Mouse (Mus musculus) intestine, postnatal 0 days (tissue): Measurements from ENCODE around the gene Vmn2r96. TPM values are rescaled to one million over a fixed set of nuclear protein-coding genes. Genes with fewer than 3 reads are reported as not detected.
"Not testable (repeated sequence)": the region's sequence is repeated elsewhere in the genome, so short reads cannot be mapped to it uniquely, and the experiment has no call there.

Source experiments
- ATAC-seq: fragments of 200-750 bp; cut with Nextera tagmentation; 2 replicates; pipeline ENCODE4 v1.8.0; 2017; ENCODE audit warnings: mild to moderate bottlenecking, moderate TSS enrichment, moderate library complexity
- H3K27ac ChIP-seq: fragments of 300-500 bp; sonication (generic); 2 replicates; pipeline ENCODE4 v1.5.1; 2014; ENCODE audit warnings: mild to moderate bottlenecking, low read depth, low read length, moderate library complexity
- H3K27me3 ChIP-seq: fragments of 300-500 bp; sonication (generic); replicated peaks from 2 replicates; pipeline ENCODE4 v1.6.1; 2014; ENCODE audit warnings: low read length, mixed read lengths; ENCODE audit not compliant: control insufficient read depth, insufficient read depth
- H3K36me3 ChIP-seq: fragments of 300-500 bp; sonication (generic); 2 replicates; pipeline ENCODE4 v1.6.1; 2014; ENCODE audit warnings: mild to moderate bottlenecking, moderate library complexity; ENCODE audit not compliant: control insufficient read depth, insufficient read depth
- H3K4me1 ChIP-seq: fragments of 300-500 bp; sonication (generic); replicated peaks from 2 replicates; pipeline ENCODE4 v1.6.1; 2014; ENCODE audit warnings: antibody characterized with exemption, low read length, mixed read lengths; ENCODE audit not compliant: control insufficient read depth, insufficient read depth
- H3K4me2 ChIP-seq: fragments of 300-500 bp; sonication (generic); replicated peaks from 2 replicates; pipeline ENCODE4 v1.6.1; 2014; ENCODE audit warnings: low read depth, mild to moderate bottlenecking, moderate library complexity
- H3K4me3 ChIP-seq: fragments of 300-500 bp; sonication (generic); 2 replicates; pipeline ENCODE4 v1.5.1; 2014; ENCODE audit warnings: low read depth, low read length
- H3K9ac ChIP-seq: fragments of 300-500 bp; sonication (generic); 2 replicates; pipeline ENCODE4 v1.6.1; 2014; ENCODE audit warnings: mild to moderate bottlenecking, low read depth, low read length
- H3K9me3 ChIP-seq: fragments of 300-500 bp; sonication (generic); 2 replicates; pipeline ENCODE4 v1.6.1; 2016; ENCODE audit warnings: mixed run types; ENCODE audit not compliant: control insufficient read depth
- CTCF ChIP-seq: sonication (generic); IDR thresholded peaks from 2 replicates; pipeline ENCODE4 v1.5.1; 2016; ENCODE audit warnings: low read depth, mild to moderate bottlenecking, control low read depth, antibody characterized with exemption, moderate library complexity
- WGBS: fragments of 180-500 bp; shearing (Covaris S2); extraction: QIAGEN DNeasy Blood & Tissue Kit; methylation state at CpG from one replicate; pipeline ENCODE4 v1.1.7; 2014; 5-methylcytosine and 5-hydroxymethylcytosine counted together
- polyA plus RNA-seq: library from polyadenylated mRNA; unstranded; fragments of >200 nt; fragmentation: Nextera tagmentation; extraction: Ambion mirVana; gene quantifications from 2 replicates; pipeline ENCODE4 v1.2.1, GENCODE M21; 2015

Vmn2r96 gene
- not detected in 2 replicates for polyA plus RNA-seq

GRCm38 (mm10) chr17:18572851-18573250, at the start of gene Vmn2r96:
Vmn2r96 (plus strand) TSS chr17:18573151.
- not testable (repeated sequence) for ATAC-seq

GRCm38 (mm10) chr17:18523371-18523770, 49.6 kb upstream of the Vmn2r96 start:
- Histone ChIP-seq H3K4me2 (no peak overlapping the region), H3K9ac (no peak overlapping the region), H3K4me3 (no peak overlapping the region), H3K36me3 (no peaks in the 10 kb centered on the region), H3K4me1 (no peaks in the 10 kb centered on the region), H3K9me3 (0 out of 2 replicates have a peak, but pooled peaks cover 5% of the 10 kb centered on the region), H3K27me3 (no peaks in the 10 kb centered on the region), H3K27ac (no peak overlapping the region)
- TF ChIP-seq CTCF: no peak
- no peak for ATAC-seq

More at GRCm38 (mm10) chr17:18572851-18573250, at the start of gene Vmn2r96:
- not testable (repeated sequence) for H3K9ac ChIP-seq, H3K36me3 ChIP-seq, H3K4me2 ChIP-seq, H3K4me1 ChIP-seq, H3K27me3 ChIP-seq, H3K27ac ChIP-seq, H3K9me3 ChIP-seq, H3K4me3 ChIP-seq
- WGBS: 82% methylated on average over 1 of the region's 1 CpGs

GRCm38 (mm10) chr17:18523991-18524390, 49.0 kb upstream of the Vmn2r96 start:
- H3K9ac ChIP-seq: no peak overlapping the region
- no peaks in the 10 kb centered on the region for H3K36me3 ChIP-seq
- no peaks in the 10 kb centered on the region for H3K27me3 ChIP-seq
- WGBS: 71% methylated on average over 1 of the region's 1 CpGs
- H3K4me3 ChIP-seq: no peak overlapping the region
- no peak for ATAC-seq
- H3K4me1 ChIP-seq: no peaks in the 10 kb centered on the region
- H3K27ac ChIP-seq: no peak overlapping the region
- no peak for TF ChIP-seq CTCF
- 0 out of 2 replicates have a peak, but pooled peaks cover 5% of the 10 kb centered on the region for H3K9me3 ChIP-seq
- no peak overlapping the region for H3K4me2 ChIP-seq

DNA sequence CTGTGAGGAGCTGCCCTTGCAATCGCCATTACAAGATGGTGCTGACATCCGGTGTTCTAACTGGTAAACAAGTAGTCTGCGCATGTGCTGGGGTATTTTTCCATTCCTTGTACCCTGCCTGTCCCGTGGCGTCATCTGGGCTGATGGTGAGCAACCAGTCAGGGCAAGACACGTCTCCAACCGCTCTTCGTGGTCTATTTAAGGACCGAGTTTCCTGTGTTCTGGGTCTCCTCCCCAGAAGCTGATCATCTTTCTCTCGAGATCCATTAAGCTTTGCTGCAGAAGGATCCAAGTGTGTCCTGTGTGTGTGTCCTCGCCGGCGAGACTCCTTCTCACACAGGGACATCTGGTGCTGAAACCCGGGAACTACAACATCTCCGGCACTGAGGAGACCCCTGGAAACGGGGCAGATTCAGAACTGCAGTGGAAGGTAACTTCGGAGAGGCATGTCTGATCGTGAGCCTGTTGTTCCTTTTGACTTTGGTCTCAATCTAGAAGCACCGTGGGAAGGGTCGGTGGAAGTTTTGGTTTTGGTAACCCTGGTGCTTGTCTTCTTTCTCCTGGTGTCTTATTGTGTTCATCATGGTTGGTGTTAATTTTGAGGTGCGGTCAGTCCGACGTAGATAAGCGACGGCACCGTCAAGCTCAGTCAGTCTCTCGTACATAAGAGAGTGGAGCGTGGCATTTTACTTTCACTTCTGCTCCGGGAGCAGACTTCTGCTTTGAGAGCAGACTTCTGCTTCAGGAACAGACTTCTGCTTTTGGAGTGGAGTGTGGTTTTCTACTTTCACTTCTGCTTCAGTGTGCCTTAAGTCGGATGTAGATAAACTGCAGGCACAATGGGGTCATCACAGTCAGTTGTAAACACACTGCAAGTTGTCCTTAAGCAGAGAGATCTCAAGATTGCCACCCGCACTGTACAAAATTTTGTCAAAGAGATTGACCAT, 14.5 kb upstream of the Vmn2r96 start:
- H3K4me1 ChIP-seq, H3K4me3 ChIP-seq, H3K4me2 ChIP-seq, H3K27me3 ChIP-seq, ATAC-seq, H3K36me3 ChIP-seq, H3K27ac ChIP-seq, H3K9me3 ChIP-seq, H3K9ac ChIP-seq: not testable (repeated sequence)
- WGBS: 90% methylated on average over 31 of the region's 31 CpGs

- H3K4me2 ChIP-seq, H3K27me3 ChIP-seq, H3K9me3 ChIP-seq, H3K4me1 ChIP-seq, H3K4me3 ChIP-seq, ATAC-seq, H3K36me3 ChIP-seq, H3K27ac ChIP-seq, H3K9ac ChIP-seq: not testable (repeated sequence)
- 93% methylated on average over 17 of the region's 17 CpGs for WGBS
Observed at GRCm38 (mm10) chr17:18566186-18566585, 6.8 kb upstream of the Vmn2r96 start.

GRCm38 (mm10) chr17:18615151-18615550, 42.2 kb downstream of the Vmn2r96 start:
- WGBS: 89% methylated on average over 6 of the region's 6 CpGs
- H3K27me3 ChIP-seq, H3K36me3 ChIP-seq, H3K9me3 ChIP-seq, H3K27ac ChIP-seq, H3K4me3 ChIP-seq, ATAC-seq, H3K4me2 ChIP-seq, H3K9ac ChIP-seq, H3K4me1 ChIP-seq: not testable (repeated sequence)
